Mouse (Mus musculus): ENCODE measurements at regions not wholly inside any gene's neighbourhood (a gene's known extent, or its start where the extent isn't known, plus 50 kb on each side); places are given as distances from the start of the nearest gene placed in this dataset.

- TF ChIP-seq CTCF (IDR thresholded peaks at IDR 0.05; ENCODE audit: extremely low read depth, insufficient read depth, insufficient read length, insufficient replicate concordance) (no peak), POLR2A (IDR thresholded peaks at IDR 0.05; ENCODE audit: low read depth, low read length) (no peak)
These were observed 130.3 kb downstream of the Enc1 start for GRCm38 (mm10) chr13:97371200-97371599.
